Mouse (Mus musculus) kidney, adult 2 months (tissue): ENCODE results near the gene Ppp1r12b.

ENCODE experiments used
- CTCF ChIP-seq: fragments of 200-500 bp; conservative IDR thresholded peaks from 2 replicates; pipeline ENCODE4 v1.5.1; 2011; ENCODE audit warnings: low read depth, mild to moderate bottlenecking, control low read depth, low read length, moderate library complexity, mixed read lengths; ENCODE audit not compliant: insufficient read depth, insufficient read length
- POLR2A ChIP-seq: fragments of 200-500 bp; IDR thresholded peaks from one replicate; pipeline ENCODE4 v1.6.1; 2011; ENCODE audit warnings: low read depth, low read length, control low read depth

DNA sequence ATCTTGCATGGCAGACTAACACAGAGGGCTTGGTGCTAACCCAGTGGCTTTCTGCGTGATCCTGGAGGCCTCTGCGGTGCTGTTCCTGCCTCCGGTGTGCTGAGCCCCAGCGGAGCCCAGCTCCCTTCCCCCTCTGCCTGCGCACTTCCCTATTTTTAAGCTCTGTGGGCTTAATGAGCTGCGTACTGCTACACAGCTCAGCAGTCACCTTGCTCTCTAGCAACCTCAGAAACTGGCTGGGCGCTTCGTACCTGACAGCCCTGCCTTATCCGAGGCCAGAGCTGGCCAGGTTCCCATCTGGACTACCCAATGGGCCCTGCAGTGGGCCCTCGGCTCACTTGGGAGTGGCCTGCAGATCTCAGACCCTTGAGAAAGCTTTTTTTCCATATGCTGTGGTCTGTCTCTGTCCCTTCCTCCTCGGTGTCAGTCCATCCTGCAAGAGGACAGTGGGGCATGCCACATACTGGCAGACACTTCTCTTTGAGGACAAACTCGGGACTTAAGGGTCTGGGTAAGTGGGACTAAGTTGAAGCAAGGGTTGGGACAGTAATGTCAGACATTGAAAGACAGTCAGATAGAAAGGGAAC, 235.9 kb downstream of the Ppp1r12b start:
- TF ChIP-seq POLR2A (no peak), CTCF (no peak)
